Mouse (Mus musculus) skeletal muscle tissue, adult 2 months (tissue): ENCODE data around the gene Gck.
A peak's percentile ranks its signal among the peaks of the same experiment; 100 is the strongest.

Experiments used
- DNase-seq: peaks from one replicate; pipeline ENCODE4 v3.0.0-alpha.2; 2012; ENCODE audit warnings: low read depth, low spot score

Gck gene

GRCm38 (mm10) chr11:5949586-5950352 lies at the start of gene Gck:
Gck (minus strand) TSS chr11:5950081.
- no peak for DNase-seq

GRCm38 (mm10) chr11:5998472-5998871 lies 48.6 kb upstream of the Gck start:
- no peak for DNase-seq

GRCm38 (mm10) chr11:5995989-5996388 lies 46.1 kb upstream of the Gck start:
- DNase-seq: peak; percentile 85

- DNase-seq: no peak
Measured at GRCm38 (mm10) chr11:5994880-5995279, 45.0 kb upstream of the Gck start.

GRCm38 (mm10) chr11:5994212-5994611 lies 44.3 kb upstream of the Gck start:
- no peak for DNase-seq

GRCm38 (mm10) chr11:5990910-5991309 lies 41.0 kb upstream of the Gck start:
- DNase-seq: no peak

GRCm38 (mm10) chr11:5989954-5990593 lies 40.2 kb upstream of the Gck start:
- no peak for DNase-seq

- DNase-seq: no peak
Measured at GRCm38 (mm10) chr11:5988126-5988525, 38.2 kb upstream of the Gck start.

GRCm38 (mm10) chr11:5983629-5984028 lies 33.7 kb upstream of the Gck start:
- no peak for DNase-seq

GRCm38 (mm10) chr11:5981323-5981722 lies 31.4 kb upstream of the Gck start:
- no peak for DNase-seq

- DNase-seq: no peak
Measured at GRCm38 (mm10) chr11:5980561-5980960, 30.7 kb upstream of the Gck start.

GRCm38 (mm10) chr11:5980108-5980507 lies 30.2 kb upstream of the Gck start:
- DNase-seq: no peak

- DNase-seq: no peak
Measured at GRCm38 (mm10) chr11:5979088-5979487, 29.2 kb upstream of the Gck start.

- peak; percentile 62 for DNase-seq
Measured at GRCm38 (mm10) chr11:5976106-5976505, 26.2 kb upstream of the Gck start.

- DNase-seq: no peak
Measured at GRCm38 (mm10) chr11:5975068-5975467, 25.2 kb upstream of the Gck start.

GRCm38 (mm10) chr11:5974053-5974452 lies 24.2 kb upstream of the Gck start:
- no peak for DNase-seq

- DNase-seq: no peak
Measured at GRCm38 (mm10) chr11:5973151-5973550, 23.3 kb upstream of the Gck start.

- DNase-seq: no peak
Measured at GRCm38 (mm10) chr11:5971202-5971601, 21.3 kb upstream of the Gck start.

- DNase-seq: no peak
Measured at GRCm38 (mm10) chr11:5968223-5968622, 18.3 kb upstream of the Gck start.

GRCm38 (mm10) chr11:5966751-5967150 lies 16.9 kb upstream of the Gck start:
- DNase-seq: no peak

GRCm38 (mm10) chr11:5965865-5966264 lies 16.0 kb upstream of the Gck start:
- no peak for DNase-seq

GRCm38 (mm10) chr11:5960051-5960450 lies 10.2 kb upstream of the Gck start:
- DNase-seq: no peak

GRCm38 (mm10) chr11:5955546-5956276 lies 5.8 kb upstream of the Gck start, which contains the start of gene Ykt6:
Ykt6 (plus strand) TSS chr11:5955693.
- peak; percentile 97 for DNase-seq
